Mouse (Mus musculus): Measurements from ENCODE around the gene Thsd7b. TPM values are rescaled to one million over a fixed set of nuclear protein-coding genes. Genes with fewer than 3 reads are reported as not detected.

Thsd7b gene
- total RNA-seq (2023) = not detected in 4 replicates

DNA sequence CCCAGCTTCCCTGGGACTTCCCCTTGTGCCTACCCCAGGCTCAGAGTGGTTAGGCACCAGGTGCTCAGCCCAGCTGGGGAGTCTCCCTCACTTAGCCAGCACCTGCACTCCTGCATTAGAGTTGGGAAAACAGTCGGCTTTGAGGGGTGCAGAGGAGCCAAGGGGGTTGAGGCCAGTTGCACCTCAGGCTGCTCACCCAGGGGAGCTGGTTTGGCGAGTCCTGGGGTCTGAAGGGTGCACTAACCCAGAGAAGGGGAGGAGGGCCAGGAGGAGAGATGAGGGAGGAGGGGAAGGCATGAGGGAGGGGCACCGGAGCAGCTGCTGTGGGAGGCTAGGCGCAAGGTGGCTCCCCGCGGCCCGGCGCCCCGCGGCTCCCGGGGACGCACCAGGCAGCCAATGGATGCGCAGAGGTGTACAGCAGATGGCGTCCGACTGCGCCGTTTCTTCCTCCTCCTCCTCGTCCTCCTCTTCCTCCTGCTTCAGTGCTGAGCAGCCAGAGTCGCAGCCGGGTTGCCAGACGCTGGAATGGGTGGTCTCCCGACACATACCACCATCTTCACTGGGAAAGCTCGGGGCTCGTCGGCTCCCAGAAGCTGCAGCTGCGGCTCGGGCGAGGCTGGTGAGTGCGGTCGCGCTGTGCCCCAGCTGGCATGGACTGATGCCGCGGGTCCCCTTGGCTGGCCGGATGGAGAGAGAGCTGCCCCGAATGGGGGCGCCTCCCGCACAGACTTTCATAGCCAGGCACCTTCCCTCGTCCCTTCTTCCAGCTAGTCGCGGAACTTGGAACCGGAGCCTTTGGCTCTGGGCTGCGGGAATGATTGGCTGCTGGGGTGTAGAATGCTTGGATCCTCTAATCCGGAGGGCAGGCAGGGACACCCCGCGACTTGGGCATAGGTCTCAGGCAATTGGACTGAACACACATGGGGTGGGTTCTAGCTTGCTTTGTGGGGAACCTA, at the start of gene Thsd7b:
Gene Thsd7b, plus strand, starts transcription at position 321 of the 956 bp plus-strand sequence.

Measured in B cell, adult 62 days (primary cell).